Mouse (Mus musculus) stomach, postnatal 0 days (tissue): Measurements from ENCODE around the gene Fbxw10.

Experiments
- CTCF ChIP-seq: IDR thresholded peaks from 2 replicates; pipeline ENCODE4 v1.5.1; 2016; ENCODE audit warnings: antibody characterized with exemption, low read depth, mild to moderate bottlenecking, moderate library complexity
- EP300 ChIP-seq: optimal IDR thresholded peaks from 2 replicates; pipeline ENCODE3; 2016; ENCODE audit warnings: antibody characterized with exemption

GRCm38 (mm10) chr11:62873479-62873878 is 26.6 kb downstream of the Fbxw10 start:
- TF ChIP-seq CTCF (no peak), EP300 (no peak)
